Mouse (Mus musculus): Measurements from ENCODE around the gene Dnase2a.

The Dnase2a gene

GRCm38 (mm10) chr8:84907979-84908378 lies 381 bp upstream of the Dnase2a start:
- peak in 1 of 2 experiments; percentile 8 for DNase-seq (ENCODE audit: low spot score in 2 of 2)

- no peak for DNase-seq (ENCODE audit: low spot score in 2 of 2)
These were observed 905 bp downstream of the Dnase2a start for GRCm38 (mm10) chr8:84909162-84909767.

GRCm38 (mm10) chr8:84909949-84910348 lies 1.6 kb downstream of the Dnase2a start:
- no peak for DNase-seq (ENCODE audit: low spot score in 2 of 2)

- no peak for DNase-seq (ENCODE audit: low spot score in 2 of 2)
These were observed 2.2 kb downstream of the Dnase2a start for GRCm38 (mm10) chr8:84910551-84910950.

GRCm38 (mm10) chr8:84911854-84912253 lies 3.5 kb downstream of the Dnase2a start:
- no peak for DNase-seq (ENCODE audit: low spot score in 2 of 2)

GRCm38 (mm10) chr8:84912391-84912790 lies 4.0 kb downstream of the Dnase2a start:
- no peak for DNase-seq (ENCODE audit: low spot score in 2 of 2)

- DNase-seq (ENCODE audit: low spot score in 2 of 2) = peak; percentile 80 to 89
These were observed 4.6 kb downstream of the Dnase2a start for GRCm38 (mm10) chr8:84912895-84913501.

- no peak for DNase-seq (ENCODE audit: low spot score in 2 of 2)
These were observed 5.1 kb downstream of the Dnase2a start for GRCm38 (mm10) chr8:84913502-84913900.

GRCm38 (mm10) chr8:84913960-84914359 lies 5.6 kb downstream of the Dnase2a start:
- peak; percentile 34 to 73 for DNase-seq (ENCODE audit: low spot score in 2 of 2)

- DNase-seq (ENCODE audit: low spot score in 2 of 2) = no peak
These were observed 6.9 kb downstream of the Dnase2a start for GRCm38 (mm10) chr8:84915269-84915668.

- DNase-seq (ENCODE audit: low spot score in 2 of 2) = no peak
These were observed 9.4 kb downstream of the Dnase2a start for GRCm38 (mm10) chr8:84917781-84918180.

- DNase-seq (ENCODE audit: low spot score in 2 of 2) = no peak
These were observed 10.3 kb downstream of the Dnase2a start for GRCm38 (mm10) chr8:84918646-84919045.

- no peak for DNase-seq (ENCODE audit: low spot score in 2 of 2)
These were observed 13.2 kb downstream of the Dnase2a start for GRCm38 (mm10) chr8:84921596-84921995.

- no peak for DNase-seq (ENCODE audit: low spot score in 2 of 2)
These were observed 17.2 kb downstream of the Dnase2a start for GRCm38 (mm10) chr8:84925557-84925956.

GRCm38 (mm10) chr8:84927513-84927912 lies 19.2 kb downstream of the Dnase2a start:
- no peak for DNase-seq (ENCODE audit: low spot score in 2 of 2)

- peak in 1 of 2 experiments; percentile 57 for DNase-seq (ENCODE audit: low spot score in 2 of 2)
These were observed 20.3 kb downstream of the Dnase2a start for GRCm38 (mm10) chr8:84928456-84929306.

GRCm38 (mm10) chr8:84930582-84930981 lies 22.2 kb downstream of the Dnase2a start:
- DNase-seq (ENCODE audit: low spot score in 2 of 2) = no peak

GRCm38 (mm10) chr8:84933767-84934559 lies 25.6 kb downstream of the Dnase2a start:
- DNase-seq (ENCODE audit: low spot score in 2 of 2) = no peak

- no peak for DNase-seq (ENCODE audit: low spot score in 2 of 2)
These were observed 26.5 kb downstream of the Dnase2a start for GRCm38 (mm10) chr8:84934860-84935259.

GRCm38 (mm10) chr8:84935489-84935888 lies 27.1 kb downstream of the Dnase2a start:
- DNase-seq (ENCODE audit: low spot score in 2 of 2) = no peak

- no peak for DNase-seq (ENCODE audit: low spot score in 2 of 2)
These were observed 27.9 kb downstream of the Dnase2a start for GRCm38 (mm10) chr8:84936041-84936961.
